Mouse (Mus musculus): ENCODE data around the gene Fnip2. TPM values are rescaled to one million over a fixed set of nuclear protein-coding genes. Genes with fewer than 3 reads are reported as not detected.
"Not testable (repeated sequence)": the region's sequence is repeated elsewhere in the genome, so short reads cannot be mapped to it uniquely, and the experiment has no call there.

Gene Fnip2
- total RNA-seq, 2 experiments from 2014 or later: 42.9 to 46.9 TPM

GRCm38 (mm10) chr3:79490102-79490501, 77.5 kb downstream of the Fnip2 start:
- intact Hi-C loops (cut with DNase I): no loop called here

GRCm38 (mm10) chr3:79488025-79488424, 79.6 kb downstream of the Fnip2 start:
- DNase-seq: no peak
- intact Hi-C loops (cut with DNase I): no loop called here

More at GRCm38 (mm10) chr3:79490102-79490501, 77.5 kb downstream of the Fnip2 start:
- no peak for DNase-seq

- DNase-seq: no peak
- intact Hi-C loops (cut with DNase I): no loop called here
These were observed 83.1 kb downstream of the Fnip2 start for GRCm38 (mm10) chr3:79484286-79485063.

- DNase-seq: no peak
- intact Hi-C loops (cut with DNase I): no loop called here
These were observed 88.7 kb downstream of the Fnip2 start for GRCm38 (mm10) chr3:79478880-79479279.

- intact Hi-C loops (cut with DNase I): no loop called here
- no peak for DNase-seq
These were observed 89.2 kb downstream of the Fnip2 start for GRCm38 (mm10) chr3:79478400-79478799.

- intact Hi-C loops (cut with DNase I): no loop called here
- peak; percentile 75 for DNase-seq
These were observed 91.6 kb downstream of the Fnip2 start for GRCm38 (mm10) chr3:79475980-79476379.

GRCm38 (mm10) chr3:79474911-79475310, 92.7 kb downstream of the Fnip2 start:
- DNase-seq: no peak
- intact Hi-C loops (cut with DNase I): no loop called here

GRCm38 (mm10) chr3:79472362-79472761, 95.2 kb downstream of the Fnip2 start:
- no peak for DNase-seq
- intact Hi-C loops (cut with DNase I): no loop called here

GRCm38 (mm10) chr3:79469440-79469839, 98.2 kb downstream of the Fnip2 start:
- intact Hi-C loops (cut with DNase I): no loop called here
- no peak for DNase-seq

GRCm38 (mm10) chr3:79458651-79459275, 108.8 kb downstream of the Fnip2 start:
- no peak for DNase-seq
- intact Hi-C loops (cut with DNase I): no loop called here

GRCm38 (mm10) chr3:79455761-79456160, 111.8 kb downstream of the Fnip2 start:
- no peak for DNase-seq
- intact Hi-C loops (cut with DNase I): no loop called here

GRCm38 (mm10) chr3:79452696-79453263, 114.8 kb downstream of the Fnip2 start:
- no peak for DNase-seq
- intact Hi-C loops (cut with DNase I): no loop called here

- intact Hi-C loops (cut with DNase I): no loop called here
- DNase-seq: no peak
These were observed 118.2 kb downstream of the Fnip2 start for GRCm38 (mm10) chr3:79449361-79449760.

GRCm38 (mm10) chr3:79448421-79448820, 119.2 kb downstream of the Fnip2 start:
- intact Hi-C loops (cut with DNase I): no loop called here
- DNase-seq: no peak

- intact Hi-C loops (cut with DNase I); DNase-seq: not testable (repeated sequence)
These were observed 120.9 kb downstream of the Fnip2 start for GRCm38 (mm10) chr3:79446648-79447047.

- intact Hi-C loops (cut with DNase I): no loop called here
- DNase-seq: no peak
These were observed 121.5 kb downstream of the Fnip2 start for GRCm38 (mm10) chr3:79446124-79446523.

GRCm38 (mm10) chr3:79445041-79445440, 122.6 kb downstream of the Fnip2 start:
- no peak for DNase-seq
- intact Hi-C loops (cut with DNase I): no loop called here

- DNase-seq: no peak
- intact Hi-C loops (cut with DNase I): no loop called here
These were observed 123.7 kb downstream of the Fnip2 start for GRCm38 (mm10) chr3:79443850-79444249.

- peak; percentile 78 for DNase-seq
- intact Hi-C loops (cut with DNase I): no loop called here
These were observed 126.6 kb downstream of the Fnip2 start for GRCm38 (mm10) chr3:79440976-79441491.

- DNase-seq: no peak
- intact Hi-C loops (cut with DNase I): no loop called here
These were observed 129.3 kb downstream of the Fnip2 start for GRCm38 (mm10) chr3:79438276-79438675.

GRCm38 (mm10) chr3:79436186-79436585, 131.4 kb downstream of the Fnip2 start:
- no peak for DNase-seq
- intact Hi-C loops (cut with DNase I): no loop called here

- intact Hi-C loops (cut with DNase I): no loop called here
- no peak for DNase-seq
These were observed 132.6 kb downstream of the Fnip2 start for GRCm38 (mm10) chr3:79434985-79435384.

All from left cerebral cortex, postnatal 4 days (tissue).